8 mouse cellular contexts compared by ENCODE assay signal in genomic region chr19:44669535-44669958, GRCm38 (mm10).
DNase-seq lines count a peak whose midpoint lies in the region; ATAC-seq and TF ChIP-seq lines count a peak whose summit lies in the region.

No protein-coding gene starts in this region.

- no peak overlapping the region for H3K27ac ChIP-seq in heart, embryonic 12.5 days (ENCODE audit: poor library complexity, severe bottlenecking)
- no peak overlapping the region for H3K27ac ChIP-seq in heart, adult 2 months
- peak overlapping the region; percentile 75 for H3K27ac ChIP-seq in hindbrain, embryonic 10.5 days
- no peak overlapping the region for H3K27ac ChIP-seq in midbrain, embryonic 12.5 days (replicated peaks)

- ATAC-seq in heart, embryonic 12.5 days (ENCODE audit: insufficient number of reproducible peaks, low FRiP score) = no peak
- peak; percentile 54; the same call in 1 of the 2 replicates for ATAC-seq in midbrain, embryonic 12.5 days (ENCODE audit: low FRiP score, low read depth)

- no peak for TF ChIP-seq POLR2A in heart, adult 2 months (IDR thresholded peaks at IDR 0.05; ENCODE audit: insufficient read depth, low read depth, low read length)

- peak overlapping the region; percentile 62 for H3K4me2 ChIP-seq in heart, embryonic 12.5 days
- peak overlapping the region; percentile 57 for H3K4me2 ChIP-seq in midbrain, embryonic 12.5 days (replicated peaks)

- intact Hi-C loops in heart, adult 2 months (cut with DNase I) = no loop called here

- H3K36me3 ChIP-seq in heart, embryonic 12.5 days = no peaks in the 10 kb centered on the region
- H3K36me3 ChIP-seq in heart, adult 2 months (ENCODE audit: control insufficient read depth, insufficient read depth, low read length) = no peaks in the 10 kb centered on the region
- no peaks in the 10 kb centered on the region for H3K36me3 ChIP-seq in hindbrain, embryonic 10.5 days
- H3K36me3 ChIP-seq in midbrain, embryonic 12.5 days = no peaks in the 10 kb centered on the region

- no peak for TF ChIP-seq CTCF in heart, adult 2 months (IDR thresholded peaks at IDR 0.05)

- TF ChIP-seq EP300 in heart, adult 2 months (IDR thresholded peaks at IDR 0.05; ENCODE audit: insufficient read depth, low read depth, low read length) = no peak

- H3K9me3 ChIP-seq in heart, embryonic 12.5 days (replicated peaks) = no peaks in the 10 kb centered on the region
- no peaks in the 10 kb centered on the region for H3K9me3 ChIP-seq in hindbrain, embryonic 10.5 days
- H3K9me3 ChIP-seq in midbrain, embryonic 12.5 days = no peaks in the 10 kb centered on the region

- peaks cover 98% of the 10 kb centered on the region for H3K27me3 ChIP-seq in heart, embryonic 12.5 days (replicated peaks)
- peaks cover 24% of the 10 kb centered on the region for H3K27me3 ChIP-seq in heart, adult 2 months (ENCODE audit: control insufficient read depth, insufficient read depth, low read length)
- peaks cover 90% of the 10 kb centered on the region for H3K27me3 ChIP-seq in hindbrain, embryonic 10.5 days (ENCODE audit: insufficient read depth, poor library complexity, severe bottlenecking)
- peaks cover 93% of the 10 kb centered on the region for H3K27me3 ChIP-seq in midbrain, embryonic 12.5 days

- peak overlapping the region; percentile 34 for H3K4me3 ChIP-seq in heart, embryonic 12.5 days
- no peak overlapping the region for H3K4me3 ChIP-seq in heart, adult 2 months
- H3K4me3 ChIP-seq in hindbrain, embryonic 10.5 days = peak overlapping the region; percentile 50
- peak overlapping the region; percentile 36 for H3K4me3 ChIP-seq in midbrain, embryonic 12.5 days

- no peaks in the 10 kb centered on the region for H3K79me2 ChIP-seq in heart, adult 2 months (replicated peaks; ENCODE audit: control insufficient read depth, insufficient read depth, low read length)

- peak overlapping the region; percentile 13; the same call in 1 of the 2 replicates for H3K9ac ChIP-seq in heart, embryonic 12.5 days
- no peak overlapping the region for H3K9ac ChIP-seq in heart, adult 2 months (ENCODE audit: low read depth, low read length)
- H3K9ac ChIP-seq in midbrain, embryonic 12.5 days (replicated peaks) = peak overlapping the region; percentile 15; the same call in 1 of the 2 replicates

- peaks cover 25% of the 10 kb centered on the region for H3K4me1 ChIP-seq in heart, embryonic 12.5 days (replicated peaks)
- H3K4me1 ChIP-seq in heart, adult 2 months (ENCODE audit: control insufficient read depth, insufficient read depth, low read length) = no peaks in the 10 kb centered on the region
- H3K4me1 ChIP-seq in hindbrain, embryonic 10.5 days (replicated peaks) = peaks cover 42% of the 10 kb centered on the region
- H3K4me1 ChIP-seq in midbrain, embryonic 12.5 days = peaks cover 31% of the 10 kb centered on the region

- DNase-seq in heart, adult 2 months = no peak
- peak; percentile 86 for DNase-seq in ZHBTc4 (ENCODE audit: low read depth, low spot score)
- peak; percentile 75 for DNase-seq in hindbrain, embryonic 10.5 days (ENCODE audit: low spot score)
- DNase-seq in urinary bladder, adult 18-20 months (ENCODE audit: low spot score in 2 of 2) = no peak
- no peak for DNase-seq in adrenal gland, postnatal 4 days (ENCODE audit: low spot score in 2 of 2)
- no peak for DNase-seq in left cerebral cortex, adult 18-20 months (ENCODE audit: low spot score in 2 of 2)

- WGBS in heart, embryonic 12.5 days = 2% methylated on average over 14 of the region's 14 CpGs
- WGBS in heart, adult 2 months = 3% methylated on average over 14 of the region's 14 CpGs
- 0% methylated on average over 14 of the region's 14 CpGs for WGBS in hindbrain, embryonic 10.5 days
- WGBS in midbrain, embryonic 12.5 days = 1% methylated on average over 14 of the region's 14 CpGs

Comparison
In these comparisons a context has a peak if more than half of its experiments do, and no peak if none do; other contexts are left out.
1. DNase-seq: peak in ZHBTc4 (single experiment) and hindbrain, embryonic 10.5 days (single experiment); none in heart, adult 2 months (0 of 2), urinary bladder, adult 18-20 months (0 of 2), adrenal gland, postnatal 4 days (0 of 2) and left cerebral cortex, adult 18-20 months (0 of 2).